Mouse (Mus musculus): ENCODE measurements around the gene Hint1. TPM values are rescaled to one million over a fixed set of nuclear protein-coding genes. Genes with fewer than 3 reads are reported as not detected.
"Not testable (repeated sequence)": the region's sequence is repeated elsewhere in the genome, so short reads cannot be mapped to it uniquely, and the experiment has no call there.

The Hint1 gene
- polyA plus RNA-seq, 1 experiment, result 143 TPM

- Histone ChIP-seq H3K27me3 (ENCODE audit: control insufficient read depth) (no peaks in the 10 kb centered on the region), H3K36me3 (ENCODE audit: control insufficient read depth) (no peaks in the 10 kb centered on the region), H3K4me3 (replicated peaks) (no peak overlapping the region), H3K9me3 (ENCODE audit: control insufficient read depth, low read length) (no peaks in the 10 kb centered on the region), H3K4me1 (ENCODE audit: control insufficient read depth) (peaks cover 5% of the 10 kb centered on the region)
- TF ChIP-seq GATA1 (IDR thresholded peaks at IDR 0.05; ENCODE audit: low read length) (no peak), TAL1 (IDR thresholded peaks at IDR 0.05; ENCODE audit: low read length) (no peak)
Measured at GRCm38 (mm10) chr11:54884197-54884828, 18.1 kb downstream of the Hint1 start.

DNA sequence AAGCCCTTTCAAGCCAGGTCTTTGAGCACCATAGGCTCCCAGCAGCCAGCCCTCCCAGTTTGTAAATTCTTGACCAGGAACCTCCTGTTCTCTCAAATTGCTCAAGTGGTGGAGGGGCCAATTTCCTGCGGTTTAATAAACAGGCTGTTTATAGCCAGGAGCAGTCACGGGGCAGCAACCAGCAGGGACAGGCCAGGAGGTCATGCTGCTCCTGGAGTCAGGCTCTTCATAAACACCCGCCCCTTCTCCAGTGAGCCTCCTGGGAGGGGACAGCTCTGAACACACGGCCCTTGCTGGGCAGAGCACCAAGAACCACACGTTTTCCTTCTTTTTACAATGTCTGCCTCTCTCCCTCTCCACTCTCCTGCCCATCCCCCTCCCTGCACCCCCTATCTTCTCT is 18.8 kb downstream of the Hint1 start:
- TF ChIP-seq GATA1 (IDR thresholded peaks at IDR 0.05; ENCODE audit: low read length), result no peak
- TF ChIP-seq TAL1 (IDR thresholded peaks at IDR 0.05; ENCODE audit: low read length), result no peak

DNA sequence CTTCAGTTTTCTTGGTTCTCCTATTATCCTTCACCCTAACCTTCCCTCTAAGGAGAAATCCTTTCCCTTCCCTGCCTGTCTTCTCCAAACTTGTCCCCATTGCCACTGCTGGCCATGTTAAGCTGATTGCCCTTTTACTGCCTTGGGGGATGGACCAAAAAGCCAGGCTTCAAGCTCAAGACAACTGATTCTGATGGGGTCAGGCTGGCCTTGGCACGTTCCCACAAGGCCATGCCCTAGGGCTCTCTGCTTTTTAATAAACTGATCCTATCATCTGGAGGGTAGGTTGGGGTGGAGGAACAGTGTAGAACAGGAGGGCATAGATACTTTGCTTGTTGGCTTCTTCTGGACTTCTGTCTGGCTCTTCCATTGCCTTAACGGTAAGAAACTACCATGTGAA is 19.2 kb downstream of the Hint1 start:
- H3K9me3 ChIP-seq (ENCODE audit: control insufficient read depth, low read length), result no peaks in the 10 kb centered on the region
- TF ChIP-seq TAL1 (IDR thresholded peaks at IDR 0.05; ENCODE audit: low read length) (no peak), GATA1 (IDR thresholded peaks at IDR 0.05; ENCODE audit: low read length) (no peak)
- no peaks in the 10 kb centered on the region for H3K36me3 ChIP-seq (ENCODE audit: control insufficient read depth)
- H3K4me1 ChIP-seq (ENCODE audit: control insufficient read depth), result peaks cover 2% of the 10 kb centered on the region; the same call in 1 of the 2 replicates
- H3K27me3 ChIP-seq (ENCODE audit: control insufficient read depth), result no peaks in the 10 kb centered on the region
- no peak overlapping the region for H3K4me3 ChIP-seq (replicated peaks)

More for the DNA sequence above, 18.8 kb downstream of the Hint1 start:
- Histone ChIP-seq H3K4me3 (replicated peaks) (no peak overlapping the region), H3K9me3 (ENCODE audit: control insufficient read depth, low read length) (no peaks in the 10 kb centered on the region), H3K36me3 (ENCODE audit: control insufficient read depth) (no peaks in the 10 kb centered on the region), H3K4me1 (ENCODE audit: control insufficient read depth) (peaks cover 3% of the 10 kb centered on the region), H3K27me3 (ENCODE audit: control insufficient read depth) (no peaks in the 10 kb centered on the region)

DNA sequence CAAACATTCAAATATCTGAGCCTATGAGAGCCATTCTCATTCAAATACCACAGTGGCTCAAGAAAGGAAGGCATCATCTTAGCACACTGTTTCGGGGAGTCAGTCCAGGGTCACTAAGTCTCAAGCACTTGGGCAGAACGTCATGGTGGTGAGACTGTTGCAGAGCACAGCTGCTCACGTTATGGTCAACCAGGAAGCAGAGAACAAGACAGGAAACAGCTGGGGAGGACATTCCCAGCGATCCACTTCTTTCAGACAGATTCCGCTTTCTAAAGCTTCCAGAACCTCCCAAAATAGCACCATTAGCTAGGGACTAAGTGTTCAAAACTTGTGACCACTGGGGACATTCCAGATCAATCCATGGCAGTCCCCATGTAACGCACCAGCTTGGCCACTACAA is 21.7 kb downstream of the Hint1 start:
- Histone ChIP-seq H3K4me3 (replicated peaks) (no peak overlapping the region), H3K27me3 (ENCODE audit: control insufficient read depth) (no peaks in the 10 kb centered on the region), H3K9me3 (ENCODE audit: control insufficient read depth, low read length) (no peaks in the 10 kb centered on the region), H3K4me1 (ENCODE audit: control insufficient read depth) (peaks cover 2% of the 10 kb centered on the region; the same call in 1 of the 2 replicates), H3K36me3 (ENCODE audit: control insufficient read depth) (no peaks in the 10 kb centered on the region)
- TF ChIP-seq TAL1 (IDR thresholded peaks at IDR 0.05; ENCODE audit: low read length), result no peak
- TF ChIP-seq GATA1 (IDR thresholded peaks at IDR 0.05; ENCODE audit: low read length), result no peak

DNA sequence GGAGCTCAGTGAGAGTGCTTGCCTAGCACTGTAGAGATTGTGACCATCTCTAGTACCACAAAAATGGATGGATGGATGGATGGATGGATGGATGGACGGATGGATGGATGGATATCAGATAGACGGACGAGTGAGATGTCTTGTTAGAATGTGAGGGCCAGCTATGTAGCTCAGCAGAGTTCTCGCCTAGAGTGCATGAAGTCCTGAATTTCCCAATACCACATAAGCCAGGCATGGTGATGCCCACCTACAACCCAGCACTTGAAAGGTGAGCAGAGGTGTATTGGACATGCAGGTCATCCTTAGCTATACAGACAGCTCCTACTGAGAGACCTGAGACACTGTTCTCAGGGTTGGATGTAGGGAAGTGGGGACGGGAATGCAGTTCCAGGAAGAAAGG is 25.2 kb downstream of the Hint1 start:
- no peak overlapping the region for H3K4me3 ChIP-seq (replicated peaks)
- no peaks in the 10 kb centered on the region for H3K9me3 ChIP-seq (ENCODE audit: control insufficient read depth, low read length)
- no peaks in the 10 kb centered on the region for H3K36me3 ChIP-seq (ENCODE audit: control insufficient read depth)
- no peak for TF ChIP-seq GATA1 (IDR thresholded peaks at IDR 0.05; ENCODE audit: low read length)
- TF ChIP-seq TAL1 (IDR thresholded peaks at IDR 0.05; ENCODE audit: low read length), result no peak
- no peaks in the 10 kb centered on the region for H3K4me1 ChIP-seq (ENCODE audit: control insufficient read depth)
- no peaks in the 10 kb centered on the region for H3K27me3 ChIP-seq (ENCODE audit: control insufficient read depth)

DNA sequence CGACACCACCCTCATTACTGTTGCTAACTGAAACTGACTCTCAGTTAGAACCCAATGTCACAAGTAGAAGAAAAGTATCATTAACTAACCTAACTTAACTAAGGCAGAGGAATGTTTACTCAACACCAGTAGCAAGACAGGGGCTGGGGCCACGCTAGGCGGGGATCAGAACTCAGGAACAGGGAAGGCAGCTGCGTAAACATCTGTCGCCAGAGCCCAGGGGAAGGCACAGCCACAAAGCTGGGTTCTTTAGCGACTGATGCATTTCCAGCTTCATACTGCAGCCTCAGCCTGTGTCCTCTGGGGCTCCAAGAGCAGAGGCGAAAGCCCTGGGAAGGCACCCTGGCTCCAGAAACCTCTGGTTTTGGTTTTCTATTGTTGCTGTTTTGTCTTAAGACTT is 25.9 kb downstream of the Hint1 start:
- H3K36me3 ChIP-seq (ENCODE audit: control insufficient read depth), result no peaks in the 10 kb centered on the region
- H3K9me3 ChIP-seq (ENCODE audit: control insufficient read depth, low read length), result no peaks in the 10 kb centered on the region
- TF ChIP-seq TAL1 (IDR thresholded peaks at IDR 0.05; ENCODE audit: low read length) (no peak), GATA1 (IDR thresholded peaks at IDR 0.05; ENCODE audit: low read length) (no peak)
- no peaks in the 10 kb centered on the region for H3K4me1 ChIP-seq (ENCODE audit: control insufficient read depth)
- no peaks in the 10 kb centered on the region for H3K27me3 ChIP-seq (ENCODE audit: control insufficient read depth)
- no peak overlapping the region for H3K4me3 ChIP-seq (replicated peaks)

DNA sequence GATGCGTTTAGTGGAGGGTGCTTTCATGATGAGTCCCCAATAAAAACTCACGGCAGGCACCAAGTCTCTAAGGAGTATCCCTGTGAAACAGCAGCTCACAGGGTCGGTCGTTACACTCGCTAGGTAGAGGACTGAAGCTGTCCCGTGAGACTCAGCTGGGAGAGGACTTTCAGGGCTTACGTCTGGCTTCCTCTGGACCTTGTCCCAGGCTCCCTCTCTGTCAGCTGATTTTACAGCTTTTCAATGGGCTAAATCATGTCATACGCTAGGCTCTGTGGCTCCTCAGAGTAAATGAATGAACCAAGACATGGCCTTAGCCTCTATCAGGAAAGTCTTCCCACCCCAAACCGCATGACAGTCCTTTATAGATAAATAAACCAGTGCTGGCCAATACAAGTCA is 28.4 kb downstream of the Hint1 start:
- Histone ChIP-seq H3K4me1 (ENCODE audit: control insufficient read depth) (no peaks in the 10 kb centered on the region), H3K9me3 (ENCODE audit: control insufficient read depth, low read length) (no peaks in the 10 kb centered on the region), H3K27me3 (ENCODE audit: control insufficient read depth) (no peaks in the 10 kb centered on the region), H3K4me3 (replicated peaks) (no peak overlapping the region), H3K36me3 (ENCODE audit: control insufficient read depth) (no peaks in the 10 kb centered on the region)
- TF ChIP-seq GATA1 (IDR thresholded peaks at IDR 0.05; ENCODE audit: low read length) (no peak), TAL1 (IDR thresholded peaks at IDR 0.05; ENCODE audit: low read length) (no peak)

- not testable (repeated sequence) for H3K36me3 ChIP-seq (ENCODE audit: control insufficient read depth); H3K27me3 ChIP-seq (ENCODE audit: control insufficient read depth); H3K9me3 ChIP-seq (ENCODE audit: control insufficient read depth, low read length); H3K4me3 ChIP-seq (replicated peaks); H3K4me1 ChIP-seq (ENCODE audit: control insufficient read depth)
Measured at GRCm38 (mm10) chr11:54896646-54897045, 30.5 kb downstream of the Hint1 start.

- Histone ChIP-seq H3K27me3 (ENCODE audit: control insufficient read depth) (peaks cover 6% of the 10 kb centered on the region), H3K36me3 (ENCODE audit: control insufficient read depth) (no peaks in the 10 kb centered on the region), H3K9me3 (ENCODE audit: control insufficient read depth, low read length) (no peaks in the 10 kb centered on the region), H3K4me3 (replicated peaks) (no peak overlapping the region), H3K4me1 (ENCODE audit: control insufficient read depth) (no peaks in the 10 kb centered on the region)
- TF ChIP-seq GATA1 (IDR thresholded peaks at IDR 0.05; ENCODE audit: low read length) (no peak), TAL1 (IDR thresholded peaks at IDR 0.05; ENCODE audit: low read length) (no peak)
Measured at GRCm38 (mm10) chr11:54897470-54897869, 31.3 kb downstream of the Hint1 start.

GRCm38 (mm10) chr11:54899657-54900056 is 33.5 kb downstream of the Hint1 start:
- no peak overlapping the region for H3K4me3 ChIP-seq (replicated peaks)
- H3K36me3 ChIP-seq (ENCODE audit: control insufficient read depth), result no peaks in the 10 kb centered on the region
- peaks cover 10% of the 10 kb centered on the region for H3K4me1 ChIP-seq (ENCODE audit: control insufficient read depth)
- TF ChIP-seq TAL1 (IDR thresholded peaks at IDR 0.05; ENCODE audit: low read length) (no peak), GATA1 (IDR thresholded peaks at IDR 0.05; ENCODE audit: low read length) (no peak)
- H3K9me3 ChIP-seq (ENCODE audit: control insufficient read depth, low read length), result no peaks in the 10 kb centered on the region
- H3K27me3 ChIP-seq (ENCODE audit: control insufficient read depth), result peaks cover 17% of the 10 kb centered on the region

All from erythroblast, embryonic 14.5 days (primary cell).